Mouse (Mus musculus): ENCODE results near the gene Fam186b. TPM values are rescaled to one million over a fixed set of nuclear protein-coding genes. Genes with fewer than 3 reads are reported as not detected.

Fam186b gene
- total and polyA plus RNA-seq, 3 experiments = 0.11 TPM; not detected in 2

- H3K27me3 ChIP-seq (ENCODE audit: control insufficient read depth in 1 of 2, insufficient read depth in 2 of 2, low read length in 2 of 2) = no peaks in the 10 kb centered on the region
- H3K9me3 ChIP-seq (replicated peaks; ENCODE audit: insufficient read depth, low read length) = no peaks in the 10 kb centered on the region
- peaks cover 0 to 3% of the 10 kb centered on the region in 2 experiments; a peak in 2 of 4 replicates for H3K36me3 ChIP-seq (ENCODE audit: control insufficient read depth in 1 of 2, insufficient read depth in 2 of 2, low read length in 2 of 2)
- H3K4me3 ChIP-seq (ENCODE audit: control insufficient read depth in 1 of 2, insufficient read depth in 1 of 2, low read depth in 2 of 2, low read length in 2 of 2) = no peak overlapping the region
- DNase-seq (ENCODE audit: low read depth, low spot score) = no peak
- no peak overlapping the region for H3K9ac ChIP-seq (ENCODE audit: control insufficient read depth, low read depth, low read length, poor library complexity, severe bottlenecking)
- H3K27ac ChIP-seq (ENCODE audit: control insufficient read depth, low read depth, low read length) = no peak overlapping the region
- H3K79me2 ChIP-seq (ENCODE audit: control insufficient read depth, insufficient read depth, low read length, poor library complexity) = no peaks in the 10 kb centered on the region
- TF ChIP-seq POLR2AphosphoS2 (IDR thresholded peaks at IDR 0.05; ENCODE audit: low read length) (no peak), JUND (IDR thresholded peaks at IDR 0.05; ENCODE audit: low read depth, low read length) (no peak)
- no peaks in the 10 kb centered on the region for H3K4me1 ChIP-seq (ENCODE audit: control insufficient read depth in 1 of 2, insufficient read depth in 2 of 2, low read length in 2 of 2)
Measured at GRCm38 (mm10) chr15:99309549-99309948, 13.9 kb upstream of the Fam186b start.

- no peak overlapping the region for H3K4me3 ChIP-seq (ENCODE audit: control insufficient read depth in 1 of 2, insufficient read depth in 1 of 2, low read depth in 2 of 2, low read length in 2 of 2)
- TF ChIP-seq USF2 (IDR thresholded peaks at IDR 0.05; ENCODE audit: borderline replicate concordance in 1 of 2, insufficient read depth in 1 of 2, low read depth in 1 of 2, low read length in 2 of 2) (no peak), SMC3 (IDR thresholded peaks at IDR 0.05; ENCODE audit: low read depth, low read length) (no peak), RAD21 (IDR thresholded peaks at IDR 0.05; ENCODE audit: low read depth, low read length) (no peak), MYB (IDR thresholded peaks at IDR 0.05; ENCODE audit: low read depth, low read length) (no peak), GABPA (IDR thresholded peaks at IDR 0.05; ENCODE audit: low read depth, low read length) (no peak), POLR2AphosphoS5 (IDR thresholded peaks at IDR 0.05; ENCODE audit: borderline replicate concordance, low read depth, low read length) (no peak), BHLHE40 (IDR thresholded peaks at IDR 0.05; ENCODE audit: borderline replicate concordance, low read depth, low read length) (no peak), ZNF384 (IDR thresholded peaks at IDR 0.05; ENCODE audit: low read depth, low read length) (no peak), RCOR1 (IDR thresholded peaks at IDR 0.05; ENCODE audit: low read depth, low read length) (no peak), ETS1 (IDR thresholded peaks at IDR 0.05; ENCODE audit: low read depth, low read length) (no peak), MYC (IDR thresholded peaks at IDR 0.05; ENCODE audit: low read depth, low read length) (no peak), TCF12 (IDR thresholded peaks at IDR 0.05; ENCODE audit: low read depth, low read length) (no peak), NRF1 (IDR thresholded peaks at IDR 0.05; ENCODE audit: insufficient read depth, low read depth, low read length, poor library complexity, severe bottlenecking) (no peak), ZKSCAN1 (IDR thresholded peaks at IDR 0.05; ENCODE audit: low read depth, low read length) (no peak), E2F4 (IDR thresholded peaks at IDR 0.05; ENCODE audit: borderline replicate concordance, low read depth, low read length) (no peak), TBP (IDR thresholded peaks at IDR 0.05; ENCODE audit: low read depth, low read length) (no peak), NELFE (IDR thresholded peaks at IDR 0.05; ENCODE audit: low read depth, low read length) (no peak), UBTF (IDR thresholded peaks at IDR 0.05; ENCODE audit: borderline replicate concordance, insufficient read depth, low read depth, low read length) (no peak), MAFK (IDR thresholded peaks at IDR 0.05; ENCODE audit: borderline replicate concordance, low read depth, low read length) (no peak), SIN3A (IDR thresholded peaks at IDR 0.05; ENCODE audit: low read length) (no peak)
Measured at GRCm38 (mm10) chr15:99307476-99307875, 11.8 kb upstream of the Fam186b start.

More at GRCm38 (mm10) chr15:99307476-99307875, 11.8 kb upstream of the Fam186b start:
- no peaks in the 10 kb centered on the region for H3K79me2 ChIP-seq (ENCODE audit: control insufficient read depth, insufficient read depth, low read length, poor library complexity)
- H3K4me1 ChIP-seq (ENCODE audit: control insufficient read depth in 1 of 2, insufficient read depth in 2 of 2, low read length in 2 of 2) = no peaks in the 10 kb centered on the region
- peaks cover 0 to 3% of the 10 kb centered on the region in 2 experiments; a peak in 3 of 4 replicates for H3K36me3 ChIP-seq (ENCODE audit: control insufficient read depth in 1 of 2, insufficient read depth in 2 of 2, low read length in 2 of 2)
- H3K9ac ChIP-seq (ENCODE audit: control insufficient read depth, low read depth, low read length, poor library complexity, severe bottlenecking) = no peak overlapping the region
- DNase-seq (ENCODE audit: low read depth, low spot score) = no peak
- H3K27ac ChIP-seq (ENCODE audit: control insufficient read depth, low read depth, low read length) = no peak overlapping the region
- no peaks in the 10 kb centered on the region for H3K9me3 ChIP-seq (replicated peaks; ENCODE audit: insufficient read depth, low read length)
- H3K27me3 ChIP-seq (ENCODE audit: control insufficient read depth in 1 of 2, insufficient read depth in 2 of 2, low read length in 2 of 2) = no peaks in the 10 kb centered on the region
